Mouse (Mus musculus): ENCODE measurements at regions not wholly inside any gene's neighbourhood (a gene's known extent, or its start where the extent isn't known, plus 50 kb on each side); places are given as distances from the start of the nearest gene placed in this dataset.
"Not testable (repeated sequence)": the region's sequence is repeated elsewhere in the genome, so short reads cannot be mapped to it uniquely, and the experiment has no call there.

DNA sequence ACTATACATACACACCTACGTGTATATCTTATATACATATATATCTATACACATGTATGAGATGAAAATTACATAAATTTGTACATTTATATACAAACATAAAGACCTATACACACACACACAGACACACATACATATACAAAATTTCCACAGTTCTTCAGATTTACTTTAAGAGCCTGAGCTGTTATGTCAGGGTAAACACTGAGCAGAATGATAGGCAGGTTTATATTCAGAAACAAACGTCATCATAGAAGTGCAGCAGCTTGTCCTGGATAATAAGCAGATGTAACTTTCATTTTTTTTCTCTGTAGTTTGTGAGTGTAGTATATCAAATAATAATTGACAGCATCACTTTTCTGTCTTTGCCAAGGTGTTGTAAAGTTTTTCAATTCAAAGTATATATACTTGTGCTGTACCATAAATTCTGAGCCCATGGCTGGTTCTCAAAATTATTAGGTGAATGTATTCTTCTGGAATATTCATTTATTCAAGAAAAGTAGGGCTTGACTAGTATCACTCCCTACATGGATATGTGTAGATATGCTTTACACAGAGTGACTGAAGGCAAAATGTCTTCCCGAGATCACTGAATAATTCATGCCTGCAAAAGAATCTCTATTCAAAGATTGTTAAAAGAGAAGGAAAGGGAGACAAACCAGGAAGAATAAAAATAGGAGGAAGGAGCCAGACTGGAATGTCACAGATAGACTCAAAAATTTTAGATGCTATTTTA, 583.8 kb upstream of the Brinp3 start:
- no peak for DNase-seq
- intact Hi-C loops (cut with DNase I), result no loop called here

DNA sequence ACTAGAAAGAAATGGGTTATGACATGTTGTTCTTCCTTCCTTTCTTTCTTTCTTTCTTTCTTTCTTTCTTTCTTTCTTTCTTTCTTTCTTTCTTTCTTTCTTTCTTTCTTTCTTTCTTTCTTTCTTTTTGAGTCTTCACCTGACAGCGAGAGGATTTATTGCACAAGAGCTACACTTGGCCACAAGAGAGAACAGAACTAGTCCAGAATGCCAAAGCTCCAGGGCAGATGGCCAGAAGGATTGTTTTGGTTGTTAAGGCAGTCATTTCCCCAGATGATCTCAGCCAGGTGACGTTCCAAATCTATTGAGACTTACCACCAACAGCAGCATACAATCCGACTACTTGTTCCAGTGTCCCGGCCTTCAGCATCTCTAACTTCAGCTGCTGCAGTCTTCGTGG, 558.8 kb upstream of the Brinp3 start:
- DNase-seq, result no peak
- intact Hi-C loops (cut with DNase I), result no loop called here

DNA sequence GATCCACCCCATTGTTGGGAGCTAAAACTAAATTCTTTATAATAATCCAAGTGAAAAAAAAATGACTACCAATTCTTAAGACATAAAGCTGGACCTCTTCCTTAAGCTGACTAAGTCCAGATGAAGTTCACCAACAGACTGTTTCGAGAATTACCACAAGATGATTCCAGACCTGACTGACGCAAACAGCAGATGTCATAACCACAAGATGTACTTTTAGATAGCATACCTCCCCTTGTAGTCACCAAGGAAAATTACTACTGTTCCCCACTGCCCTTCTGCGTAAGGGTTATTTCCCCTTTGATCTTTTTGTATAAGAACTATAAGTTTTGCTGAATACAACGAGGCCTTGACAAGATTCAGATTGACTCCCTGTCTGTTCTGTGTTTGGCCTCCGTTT, 536.8 kb upstream of the Brinp3 start:
- DNase-seq; intact Hi-C loops (cut with DNase I): not testable (repeated sequence)

DNA sequence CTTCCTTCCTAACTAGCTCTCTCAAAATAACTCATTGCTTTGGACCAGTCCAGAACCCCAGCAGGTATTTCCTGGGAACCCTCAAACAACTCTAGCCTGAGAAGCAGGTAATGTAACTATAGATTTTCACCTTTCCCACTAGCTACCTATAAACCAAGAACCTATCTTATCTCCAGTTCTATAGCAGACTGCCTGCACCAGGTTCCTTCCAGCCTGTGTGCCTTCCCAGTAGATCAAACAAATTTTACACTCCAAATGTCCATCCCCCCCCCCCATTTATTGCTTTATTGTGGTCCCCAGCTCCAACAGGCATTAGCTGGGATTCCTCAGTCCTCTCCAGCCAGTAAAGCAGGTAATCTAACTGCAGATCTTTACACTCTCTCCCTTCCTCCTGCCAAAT, 532.3 kb upstream of the Brinp3 start:
- DNase-seq, result no peak
- intact Hi-C loops (cut with DNase I), result no loop called here

DNA sequence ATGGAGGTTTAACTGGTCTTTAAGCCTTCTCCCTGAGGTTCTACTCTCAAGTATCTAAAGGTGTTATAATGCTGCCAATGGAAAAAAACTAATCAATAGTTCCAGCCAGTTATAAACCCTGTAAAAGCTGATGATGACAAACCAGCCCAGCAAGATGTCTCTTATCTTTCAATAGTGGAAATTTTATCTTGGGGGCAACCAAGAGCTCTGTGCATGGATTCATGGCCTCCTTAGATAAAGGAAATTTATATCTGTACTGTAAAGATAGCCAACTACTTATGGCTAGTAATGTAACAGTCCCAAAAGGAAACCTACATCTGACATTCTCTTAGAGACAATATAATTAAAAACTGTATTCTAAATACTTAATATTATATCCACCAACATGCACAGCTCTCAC, 526.5 kb upstream of the Brinp3 start:
- no peak for DNase-seq
- intact Hi-C loops (cut with DNase I), result no loop called here

DNA sequence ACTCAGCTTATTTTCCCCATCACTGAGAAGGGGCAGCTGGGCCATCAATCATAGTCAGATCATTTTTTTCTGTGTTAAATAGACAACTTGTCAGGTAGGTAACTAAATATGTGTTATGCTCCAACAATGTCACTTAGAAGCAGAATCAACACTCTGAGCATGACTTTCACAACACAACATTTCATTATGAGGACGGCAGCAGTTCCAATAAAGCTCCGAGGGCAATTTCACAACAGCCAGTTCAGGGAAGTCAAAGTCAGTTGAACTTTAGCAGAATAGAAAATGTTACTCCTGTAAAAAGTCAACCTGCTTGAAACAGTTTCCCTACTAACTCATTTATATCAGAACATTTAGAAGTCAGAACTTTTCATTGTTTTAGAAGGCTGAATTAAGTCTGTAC, 522.1 kb upstream of the Brinp3 start:
- no peak for DNase-seq
- intact Hi-C loops (cut with DNase I), result no loop called here

DNA sequence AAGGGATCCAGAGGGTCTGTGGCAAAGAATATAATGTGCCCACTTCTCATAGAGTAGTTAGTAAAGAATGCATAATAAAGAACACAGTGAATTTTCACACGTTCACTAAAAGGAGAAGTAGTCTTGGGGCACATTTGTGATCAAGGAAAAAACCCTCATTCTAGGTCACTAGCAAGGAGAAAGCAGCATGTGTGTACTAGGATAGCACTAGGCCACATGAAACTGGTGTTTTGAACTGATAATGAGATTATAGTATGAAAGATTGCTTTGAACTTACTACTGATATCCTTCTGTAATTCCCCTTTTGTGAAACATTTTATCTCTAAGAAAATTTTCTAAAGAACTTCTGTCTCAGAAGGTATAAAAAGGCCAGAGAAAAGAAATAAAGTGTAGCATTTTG, 492.6 kb upstream of the Brinp3 start:
- intact Hi-C loops (cut with DNase I), result no loop called here

DNA sequence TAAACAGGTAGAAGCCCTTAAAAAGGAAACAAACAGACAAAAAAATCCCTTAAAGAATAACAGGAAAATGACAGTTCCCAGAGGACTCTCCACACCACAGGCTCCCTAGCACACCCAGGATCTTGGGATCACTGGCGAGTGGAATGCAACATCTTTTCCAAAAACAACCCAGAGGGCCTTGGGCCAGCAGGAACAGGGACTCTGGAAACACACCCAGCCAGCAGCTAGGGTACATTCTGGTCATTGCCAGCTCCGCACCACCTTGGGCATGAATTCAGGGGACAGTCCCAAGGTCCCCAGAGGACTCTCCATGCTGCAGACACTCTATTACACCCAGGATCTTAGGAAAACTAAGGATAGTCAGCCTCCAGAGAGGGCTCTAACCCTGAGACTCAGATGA, 479.5 kb upstream of the Brinp3 start:
- no peak for DNase-seq
- intact Hi-C loops (cut with DNase I), result no loop called here

More for the DNA sequence above, 492.6 kb upstream of the Brinp3 start:
- no peak for DNase-seq

DNA sequence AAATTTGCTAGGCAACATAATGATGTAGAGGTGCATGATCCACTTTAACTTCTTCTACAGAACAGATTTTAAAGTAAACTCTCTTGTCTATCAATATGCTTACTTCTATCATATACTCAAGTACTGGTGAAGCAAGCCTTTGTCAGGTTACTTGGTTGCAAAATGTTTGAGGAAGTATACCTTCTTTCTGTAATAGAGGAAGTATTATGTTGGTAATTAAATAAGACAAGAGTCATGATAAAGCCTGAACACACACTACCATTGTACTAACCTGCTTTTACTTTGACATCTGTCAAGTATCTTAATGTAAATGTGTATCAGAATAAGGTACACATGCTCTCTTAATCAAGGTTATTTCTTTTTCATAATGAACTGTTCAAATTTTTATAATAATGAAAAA, 467.9 kb upstream of the Brinp3 start:
- intact Hi-C loops (cut with DNase I), result no loop called here
- DNase-seq, result no peak

DNA sequence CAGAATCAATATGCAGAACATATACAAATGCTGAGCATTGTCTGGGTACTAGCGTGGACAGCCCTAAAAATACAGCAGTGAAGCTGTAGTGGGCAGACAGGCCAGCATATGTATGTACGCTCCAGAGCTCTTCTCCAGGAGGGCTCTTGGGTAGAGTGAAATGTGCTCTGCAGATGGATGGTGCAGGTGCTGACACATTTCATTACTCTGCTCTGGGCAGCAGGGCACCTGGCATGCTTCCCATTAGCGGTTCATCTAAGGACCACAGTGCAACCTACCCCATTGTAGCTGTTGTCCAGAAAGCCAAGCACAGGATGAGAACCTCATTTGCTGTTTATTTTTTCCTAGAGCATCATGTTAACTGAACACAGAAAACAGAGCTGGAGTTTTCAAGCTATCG, 466.9 kb upstream of the Brinp3 start:
- intact Hi-C loops (cut with DNase I), result no loop called here
- DNase-seq, result peak; percentile 83

DNA sequence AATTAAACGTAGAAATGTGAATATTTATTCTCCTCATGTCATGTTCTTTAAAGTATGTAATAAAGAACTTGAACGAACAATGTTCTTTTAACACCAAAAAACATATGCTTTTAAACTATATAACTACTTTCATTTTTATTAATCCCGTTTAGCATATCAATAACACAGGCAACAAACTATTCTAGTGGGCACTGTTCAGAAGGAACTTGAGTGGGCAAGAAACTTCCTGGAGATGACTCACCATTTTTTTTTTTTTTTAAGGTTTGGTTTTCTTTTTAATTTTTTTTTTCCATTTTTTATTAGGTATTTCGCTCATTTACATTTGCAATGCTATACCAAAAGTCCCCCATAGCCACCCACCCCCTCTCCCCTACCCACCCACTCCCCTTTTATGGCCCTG, 462.2 kb upstream of the Brinp3 start:
- DNase-seq; intact Hi-C loops (cut with DNase I): not testable (repeated sequence)

DNA sequence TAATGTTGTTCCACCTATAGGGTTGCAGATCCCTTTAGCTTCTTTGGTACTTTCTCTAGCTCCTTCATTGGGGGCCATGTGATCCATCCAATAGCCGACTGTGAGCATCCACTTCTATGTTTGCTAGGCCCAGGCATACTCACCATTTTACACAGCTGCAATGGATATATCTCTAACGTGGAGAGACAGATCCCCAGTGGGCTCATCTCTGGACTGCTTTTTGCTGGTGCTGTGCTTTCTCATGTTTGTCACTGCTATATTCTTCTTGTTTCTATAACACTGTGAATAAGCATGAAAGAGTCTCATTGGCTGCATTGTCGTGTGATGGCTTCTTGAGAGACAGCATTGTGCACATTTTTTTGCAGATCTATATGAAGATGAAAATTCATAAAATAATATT, 461.6 kb upstream of the Brinp3 start:
- intact Hi-C loops (cut with DNase I); DNase-seq: not testable (repeated sequence)

DNA sequence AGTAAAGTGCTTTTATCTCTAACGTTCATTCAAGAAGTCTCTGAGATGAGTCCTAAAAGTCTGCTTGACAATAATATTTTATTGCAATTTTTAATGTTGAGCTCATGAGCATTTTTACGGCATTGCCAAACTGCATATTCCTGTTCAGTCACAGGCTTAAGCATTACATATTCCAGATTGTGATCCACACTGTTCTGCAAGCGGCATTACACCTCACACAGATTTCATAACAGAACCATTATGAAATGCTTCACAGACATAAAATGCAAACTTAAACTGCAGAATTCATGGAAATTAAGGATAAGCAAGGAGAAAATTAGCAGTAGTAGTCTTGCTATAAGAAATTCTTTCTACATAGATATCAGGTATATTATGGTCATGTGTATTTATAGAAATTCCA, 442.1 kb upstream of the Brinp3 start:
- intact Hi-C loops (cut with DNase I), result no loop called here
- no peak for DNase-seq
